Mouse (Mus musculus): Measurements from ENCODE around the gene Tnfrsf13b. TPM values are rescaled to one million over a fixed set of nuclear protein-coding genes. Genes with fewer than 3 reads are reported as not detected.
A peak's percentile ranks its signal among the peaks of the same experiment; 100 is the strongest.
"Not testable (repeated sequence)": the region's sequence is repeated elsewhere in the genome, so short reads cannot be mapped to it uniquely, and the experiment has no call there.

The Tnfrsf13b gene
- polyA plus RNA-seq, 1 experiment = 3.3 TPM

DNA sequence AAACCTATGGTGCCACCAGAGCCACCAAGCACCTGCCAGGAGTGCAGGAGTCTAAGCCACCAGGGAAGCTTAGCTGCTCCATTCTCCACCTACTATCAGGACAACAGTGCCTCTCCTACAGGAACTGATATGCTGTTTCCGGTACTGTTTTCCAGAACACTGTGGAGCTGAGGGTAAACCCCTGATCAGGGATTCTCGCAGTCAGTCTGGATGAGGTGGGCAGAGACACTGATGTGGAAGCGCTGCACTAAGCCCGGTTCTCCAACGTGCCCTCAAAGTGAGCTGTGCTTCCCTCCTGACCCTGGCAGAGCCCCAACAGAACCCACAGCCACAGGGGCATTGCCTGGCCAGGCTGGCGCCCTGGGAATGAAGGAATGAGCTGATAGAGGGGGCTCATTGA lies 37.8 kb downstream of the Tnfrsf13b start:
- no peak overlapping the region for H3K27ac ChIP-seq (ENCODE audit: insufficient read depth, low read length)
- H3K4me3 ChIP-seq (ENCODE audit: insufficient read depth, low read length) = no peak overlapping the region
- H3K4me1 ChIP-seq (ENCODE audit: control insufficient read depth, insufficient read depth, low read length) = peaks cover 5% of the 10 kb centered on the region; the same call in 1 of the 2 replicates
- TF ChIP-seq POLR2A (IDR thresholded peaks at IDR 0.05; ENCODE audit: extremely low read depth, insufficient read depth, low read length) = no peak
- no peak for TF ChIP-seq CTCF (IDR thresholded peaks at IDR 0.05; ENCODE audit: extremely low read depth, insufficient read depth, low read length)

DNA sequence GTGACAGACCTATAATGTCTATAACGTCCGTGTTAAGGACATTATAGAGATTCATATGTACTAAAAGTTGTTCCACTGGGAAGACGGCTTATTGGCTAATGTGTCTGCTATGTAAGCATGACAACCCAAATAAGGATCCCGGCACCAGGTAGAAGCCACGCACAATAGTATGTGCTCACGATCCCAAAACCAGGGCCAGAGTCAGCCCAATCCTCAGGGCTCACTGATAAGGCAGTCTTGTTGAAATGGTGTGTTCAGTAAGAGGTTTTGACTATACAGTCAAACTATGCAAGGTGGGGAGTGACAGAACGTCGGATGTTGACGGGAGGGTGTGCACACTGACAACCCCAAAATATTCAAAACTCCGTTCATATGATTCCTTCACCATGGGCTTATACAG lies 38.3 kb downstream of the Tnfrsf13b start:
- Histone ChIP-seq H3K4me3 (ENCODE audit: insufficient read depth, low read length) (no peak overlapping the region), H3K4me1 (ENCODE audit: control insufficient read depth, insufficient read depth, low read length) (peaks cover 5% of the 10 kb centered on the region; the same call in 1 of the 2 replicates), H3K27ac (ENCODE audit: insufficient read depth, low read length) (no peak overlapping the region)
- TF ChIP-seq CTCF (IDR thresholded peaks at IDR 0.05; ENCODE audit: extremely low read depth, insufficient read depth, low read length) = no peak
- TF ChIP-seq POLR2A (IDR thresholded peaks at IDR 0.05; ENCODE audit: extremely low read depth, insufficient read depth, low read length) = no peak

DNA sequence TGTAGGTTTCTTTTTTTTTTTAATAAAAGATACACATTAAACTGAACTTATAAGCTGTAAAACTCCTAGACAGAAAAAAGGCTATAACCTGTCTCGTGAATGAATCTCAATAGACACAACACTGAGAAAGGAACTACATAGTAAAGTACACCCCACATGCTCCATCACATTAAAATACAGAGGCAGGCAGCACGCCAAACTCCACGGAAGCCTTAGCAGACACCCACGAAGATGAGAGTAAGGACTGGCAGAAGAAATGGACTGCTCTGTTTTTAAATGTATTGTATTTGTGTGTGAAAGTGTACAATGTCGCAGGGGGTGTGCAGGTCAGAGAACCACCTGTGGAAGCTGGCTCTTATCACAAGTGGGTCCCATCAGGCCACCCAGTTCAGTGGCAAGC lies 43.6 kb downstream of the Tnfrsf13b start:
- peaks cover 12% of the 10 kb centered on the region for H3K4me1 ChIP-seq (ENCODE audit: control insufficient read depth, insufficient read depth, low read length)
- H3K27ac ChIP-seq (ENCODE audit: insufficient read depth, low read length) = no peak overlapping the region
- no peak for TF ChIP-seq CTCF (IDR thresholded peaks at IDR 0.05; ENCODE audit: extremely low read depth, insufficient read depth, low read length)
- no peak for TF ChIP-seq POLR2A (IDR thresholded peaks at IDR 0.05; ENCODE audit: extremely low read depth, insufficient read depth, low read length)
- H3K4me3 ChIP-seq (ENCODE audit: insufficient read depth, low read length) = no peak overlapping the region

DNA sequence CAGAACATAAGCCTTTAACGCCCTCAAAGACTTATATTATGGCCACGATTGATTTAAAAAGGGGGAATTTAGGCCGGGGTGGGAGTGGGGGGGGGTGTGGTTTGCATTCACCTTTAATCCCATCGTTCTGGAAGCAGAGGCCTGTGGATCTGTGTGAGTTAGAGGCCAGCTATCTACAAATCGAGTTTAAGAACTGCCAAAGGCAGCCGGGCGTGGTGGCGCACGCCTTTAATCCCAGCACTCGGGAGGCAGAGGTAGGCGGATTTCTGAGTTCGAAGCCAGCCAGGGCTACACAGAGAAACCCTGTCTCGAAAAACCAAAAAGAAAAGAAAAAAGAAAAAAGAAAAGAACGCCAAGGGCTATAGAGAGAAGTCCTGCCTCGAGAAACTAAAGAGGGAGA lies 46.9 kb downstream of the Tnfrsf13b start:
- H3K4me3 ChIP-seq (ENCODE audit: insufficient read depth, low read length) = peak overlapping the region; percentile 100; the same call in 1 of the 2 replicates
- not testable (repeated sequence) for H3K27ac ChIP-seq (ENCODE audit: insufficient read depth, low read length); H3K4me1 ChIP-seq (ENCODE audit: control insufficient read depth, insufficient read depth, low read length)

DNA sequence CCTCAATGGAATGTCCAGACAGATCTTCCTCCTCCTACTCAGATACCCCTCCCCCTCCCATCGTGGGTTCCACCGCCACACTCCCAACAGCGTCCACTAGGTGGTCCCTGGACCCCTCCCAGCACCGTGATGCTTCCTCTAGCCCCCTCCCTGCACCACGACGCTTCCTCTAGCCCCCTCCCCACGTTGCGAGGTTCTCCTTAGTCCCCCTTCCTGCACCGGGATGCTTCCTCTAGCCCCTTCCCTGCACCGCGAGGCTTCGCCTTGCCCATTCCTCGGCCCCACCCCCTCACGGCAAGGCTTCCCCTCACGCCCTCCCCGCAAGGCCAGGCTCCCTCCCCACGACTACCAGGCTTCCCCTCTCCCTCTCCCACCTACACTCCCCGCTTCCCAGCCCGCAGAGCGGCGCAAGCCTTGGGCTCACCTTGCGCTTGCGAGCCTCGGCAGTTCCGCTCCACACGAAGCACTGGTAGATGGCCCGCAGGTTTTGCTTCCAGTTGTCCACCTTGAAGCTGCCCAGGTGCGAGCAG lies 47.8 kb downstream of the Tnfrsf13b start:
- TF ChIP-seq CTCF (IDR thresholded peaks at IDR 0.05; ENCODE audit: extremely low read depth, insufficient read depth, low read length) = peak; percentile 38; the same call in 1 of the 2 replicates
- TF ChIP-seq POLR2A (IDR thresholded peaks at IDR 0.05; ENCODE audit: extremely low read depth, insufficient read depth, low read length) = no peak
- Histone ChIP-seq H3K4me3 (ENCODE audit: insufficient read depth, low read length) (peak overlapping the region; percentile 100), H3K27ac (ENCODE audit: insufficient read depth, low read length) (peak overlapping the region; percentile 99), H3K4me1 (ENCODE audit: control insufficient read depth, insufficient read depth, low read length) (peaks cover 7% of the 10 kb centered on the region)

DNA sequence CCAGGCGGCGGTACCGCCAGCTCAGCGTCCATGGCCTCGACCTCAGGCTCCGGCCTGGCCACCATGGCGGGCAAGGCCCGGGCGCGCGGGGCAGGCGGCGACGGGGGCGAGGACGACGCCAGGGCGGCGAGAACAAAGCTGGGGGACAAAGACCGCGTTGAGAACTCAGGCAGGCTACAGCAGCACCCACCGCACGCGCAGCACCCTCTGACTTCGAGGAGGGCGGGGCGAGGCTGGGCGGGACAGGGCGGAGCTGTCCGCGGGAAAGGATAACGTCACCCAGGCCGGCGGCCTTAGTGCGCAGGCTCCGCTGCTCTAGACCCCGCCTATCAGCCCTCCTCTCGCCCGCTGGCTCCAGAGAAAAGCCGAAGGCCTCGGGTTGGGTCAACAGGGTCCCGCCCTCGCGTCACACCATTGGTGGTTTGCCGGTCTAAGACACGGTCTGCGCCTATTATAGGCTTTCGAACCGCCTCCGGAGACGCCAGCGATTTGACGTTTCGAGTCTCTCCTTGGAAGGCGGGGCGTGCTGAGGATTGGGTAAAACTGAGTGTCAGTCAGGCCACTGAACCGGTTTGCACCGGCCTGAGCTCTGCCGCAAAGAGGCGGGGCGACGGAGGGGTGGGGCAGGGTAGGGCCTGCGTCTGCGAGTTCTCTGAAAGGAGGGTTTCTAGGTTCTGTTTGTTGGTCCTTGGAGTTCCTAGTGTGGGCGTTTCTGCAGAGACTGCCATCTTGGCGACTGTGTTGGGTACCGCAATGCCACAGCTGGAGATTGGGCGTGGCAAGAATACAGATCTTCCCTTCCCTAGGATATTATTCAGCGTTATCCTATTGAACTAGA lies 48.5 kb downstream of the Tnfrsf13b start, which contains the start of gene Usp22:
Gene Usp22, minus strand, starts transcription at position 235 of the 838 bp plus-strand sequence.
- TF ChIP-seq POLR2A (IDR thresholded peaks at IDR 0.05; ENCODE audit: extremely low read depth, insufficient read depth, low read length) (peak; percentile 97), CTCF (IDR thresholded peaks at IDR 0.05; ENCODE audit: extremely low read depth, insufficient read depth, low read length) (no peak)
- Histone ChIP-seq H3K27ac (ENCODE audit: insufficient read depth, low read length) (peak within 1 kb of the TSS; percentile 99), H3K4me3 (ENCODE audit: insufficient read depth, low read length) (peak within 1 kb of the TSS; percentile 100), H3K4me1 (ENCODE audit: control insufficient read depth, insufficient read depth, low read length) (peaks cover 7% of the 10 kb centered on the region)

DNA sequence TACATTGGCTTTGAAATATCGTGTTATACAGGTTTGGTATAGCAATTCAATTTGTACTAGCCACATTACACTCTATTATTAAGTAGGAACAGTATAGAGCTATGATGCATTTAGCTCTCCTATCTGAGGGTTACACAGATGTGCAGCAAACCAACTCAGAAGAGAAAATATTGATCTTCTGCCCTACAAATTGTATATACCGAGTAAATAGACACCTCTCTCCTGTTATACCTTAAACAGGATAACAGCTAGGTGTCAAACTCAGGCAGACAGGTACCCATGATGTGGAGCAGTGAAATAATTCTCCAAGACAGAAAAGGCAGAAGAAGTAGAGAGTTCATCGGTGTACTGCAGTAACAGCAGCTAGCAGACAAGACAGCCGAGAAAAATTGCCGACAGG lies 49.2 kb downstream of the Tnfrsf13b start:
- no peak overlapping the region for H3K27ac ChIP-seq (ENCODE audit: insufficient read depth, low read length)
- peak overlapping the region; percentile 25; the same call in 1 of the 2 replicates for H3K4me3 ChIP-seq (ENCODE audit: insufficient read depth, low read length)

DNA sequence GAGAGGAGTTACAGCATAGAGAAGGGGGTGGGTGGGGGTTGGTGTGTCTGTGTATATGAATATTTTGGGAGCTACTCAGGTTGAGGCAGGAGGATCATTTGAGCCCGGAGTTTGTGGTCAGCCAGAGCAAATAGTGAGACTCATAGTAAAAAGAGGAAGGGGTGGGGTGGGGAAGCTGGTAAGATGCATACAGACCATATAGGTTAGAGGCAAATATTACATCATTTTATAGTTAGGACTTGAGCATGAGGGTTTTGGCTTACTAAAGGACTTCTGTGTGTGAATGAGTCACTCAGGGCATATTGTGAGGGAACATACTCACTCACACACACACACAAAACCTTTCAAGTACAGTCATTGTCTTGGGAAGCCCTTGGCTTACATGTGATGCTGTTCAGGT lies 49.8 kb downstream of the Tnfrsf13b start:
- H3K27ac ChIP-seq (ENCODE audit: insufficient read depth, low read length) = no peak overlapping the region
- H3K4me1 ChIP-seq (ENCODE audit: control insufficient read depth, insufficient read depth, low read length) = peaks cover 5% of the 10 kb centered on the region
- no peak for TF ChIP-seq POLR2A (IDR thresholded peaks at IDR 0.05; ENCODE audit: extremely low read depth, insufficient read depth, low read length)
- no peak for TF ChIP-seq CTCF (IDR thresholded peaks at IDR 0.05; ENCODE audit: extremely low read depth, insufficient read depth, low read length)
- H3K4me3 ChIP-seq (ENCODE audit: insufficient read depth, low read length) = no peak overlapping the region

More for the DNA sequence above, 49.2 kb downstream of the Tnfrsf13b start:
- H3K4me1 ChIP-seq (ENCODE audit: control insufficient read depth, insufficient read depth, low read length) = peaks cover 5% of the 10 kb centered on the region
- TF ChIP-seq CTCF (IDR thresholded peaks at IDR 0.05; ENCODE audit: extremely low read depth, insufficient read depth, low read length) = no peak
- no peak for TF ChIP-seq POLR2A (IDR thresholded peaks at IDR 0.05; ENCODE audit: extremely low read depth, insufficient read depth, low read length)

DNA sequence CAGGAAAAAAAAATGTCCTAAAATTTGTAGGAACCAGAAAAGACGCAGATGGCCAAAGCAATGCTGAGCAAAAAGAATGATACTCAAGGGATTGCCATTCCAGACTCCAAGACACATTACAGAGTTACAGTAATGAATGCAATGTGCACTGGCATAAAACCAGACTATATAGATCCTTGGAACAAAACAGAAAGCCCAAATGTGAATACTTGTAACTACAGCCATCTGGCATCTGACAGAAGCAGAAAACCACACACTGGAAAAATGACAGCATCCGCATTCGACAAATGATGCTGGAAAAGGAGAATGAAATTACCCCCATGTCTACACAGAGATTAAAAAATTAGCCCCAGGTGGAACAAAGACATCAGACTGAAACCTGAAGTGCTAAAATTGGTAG lies 53.8 kb downstream of the Tnfrsf13b start:
- H3K4me3 ChIP-seq (ENCODE audit: insufficient read depth, low read length) = no peak overlapping the region
- TF ChIP-seq CTCF (IDR thresholded peaks at IDR 0.05; ENCODE audit: extremely low read depth, insufficient read depth, low read length) (no peak), POLR2A (IDR thresholded peaks at IDR 0.05; ENCODE audit: extremely low read depth, insufficient read depth, low read length) (no peak)
- no peak overlapping the region for H3K27ac ChIP-seq (ENCODE audit: insufficient read depth, low read length)
- no peaks in the 10 kb centered on the region; the same call in 1 of the 2 replicates for H3K4me1 ChIP-seq (ENCODE audit: control insufficient read depth, insufficient read depth, low read length)

DNA sequence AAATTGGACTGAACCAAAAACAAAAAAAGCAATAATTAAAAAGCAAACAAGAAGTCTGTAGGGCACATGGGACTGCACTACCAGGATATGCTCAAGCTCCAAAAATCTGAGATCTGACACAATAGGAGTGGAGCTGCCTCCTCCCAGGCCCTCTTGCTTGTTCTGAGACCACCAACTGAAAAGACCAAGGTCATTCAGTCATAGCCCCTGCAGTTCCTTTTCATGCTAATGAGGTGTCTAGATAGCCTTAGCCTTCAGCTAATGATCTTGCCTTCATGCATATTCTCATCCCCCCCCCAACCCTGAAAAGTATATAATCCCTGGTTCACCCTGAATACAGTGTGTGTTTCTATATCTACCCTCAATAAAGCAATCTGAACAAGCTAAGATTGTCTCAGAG lies 55.1 kb downstream of the Tnfrsf13b start:
- Histone ChIP-seq H3K4me1 (ENCODE audit: control insufficient read depth, insufficient read depth, low read length) (no peaks in the 10 kb centered on the region), H3K4me3 (ENCODE audit: insufficient read depth, low read length) (no peak overlapping the region), H3K27ac (ENCODE audit: insufficient read depth, low read length) (no peak overlapping the region)
- TF ChIP-seq POLR2A (IDR thresholded peaks at IDR 0.05; ENCODE audit: extremely low read depth, insufficient read depth, low read length) (no peak), CTCF (IDR thresholded peaks at IDR 0.05; ENCODE audit: extremely low read depth, insufficient read depth, low read length) (no peak)

Data from cortical plate, adult 2 months (tissue).